Mouse (Mus musculus) stomach, postnatal 0 days (tissue): ENCODE data around the gene Ptprcap.

Experiments used
- CTCF ChIP-seq: IDR thresholded peaks from 2 replicates; pipeline ENCODE4 v1.5.1; 2016; ENCODE audit warnings: antibody characterized with exemption, low read depth, mild to moderate bottlenecking, moderate library complexity
- EP300 ChIP-seq: optimal IDR thresholded peaks from 2 replicates; pipeline ENCODE3; 2016; ENCODE audit warnings: antibody characterized with exemption

GRCm38 (mm10) chr19:4183689-4184088, 30.3 kb downstream of the Ptprcap start:
- TF ChIP-seq EP300 (no peak), CTCF (no peak)
